Comparison of ENCODE assay signal across 25 mouse cellular contexts in genomic region chr3:65220287-65220686, GRCm38 (mm10).
DNase-seq lines count a peak whose midpoint lies in the region; TF ChIP-seq lines count a peak whose summit lies in the region.
"Had no signal": no experiment of that assay in that cellular context is flagged by ENCODE, and none has a peak within 500 bp of the region (broad histone marks: within the 10 kb centered on the region; RNA-seq: fewer than 3 reads in every experiment).

No protein-coding gene starts in this region.

- H3K27ac ChIP-seq in heart, adult 2 months, result no peak overlapping the region
- no peak overlapping the region for H3K27ac ChIP-seq in left cerebral cortex, adult 2 months
- H3K27ac ChIP-seq in CH12.LX (ENCODE audit: insufficient read depth, low read depth), result no peak overlapping the region
- H3K27ac ChIP-seq: embryonic facial prominence, embryonic 13.5 days; heart, embryonic 15.5 days; hindbrain, embryonic 15.5 days; limb, embryonic 12.5 days; midbrain, embryonic 12.5 days; stomach, embryonic 15.5 days had no signal

- TF ChIP-seq POLR2A in heart, adult 2 months (IDR thresholded peaks at IDR 0.05; ENCODE audit: insufficient read depth, low read depth, low read length), result no peak
- TF ChIP-seq POLR2A in CH12.LX (IDR thresholded peaks at IDR 0.05; ENCODE audit: low read depth, low read length), result no peak
- TF ChIP-seq POLR2A in brain, embryonic 14.5 days (IDR thresholded peaks at IDR 0.05; ENCODE audit: borderline replicate concordance, extremely low read depth, insufficient read depth, insufficient read length, poor library complexity, severe bottlenecking), result no peak

- intact Hi-C loops in heart, adult 2 months (cut with DNase I), result no loop called here
- intact Hi-C loops in left cerebral cortex, adult 2 months (cut with DNase I), result loop anchor here (5.0 kb wide), 1 partner anchor 108 kb away; no protein-coding TSS in a partner anchor

- in situ Hi-C loops in CH12.LX (cut with MboI; ENCODE audit: low pct_ligation_motif_present, low pct_unique_long_range_greater_than_20kb, low sequenced_read_pairs), result no loop called here

- H3K4me2 ChIP-seq in CH12.LX (ENCODE audit: insufficient read depth, low read depth, poor library complexity, severe bottlenecking), result no peak overlapping the region
- H3K4me2 ChIP-seq: embryonic facial prominence, embryonic 13.5 days; heart, embryonic 15.5 days; hindbrain, embryonic 15.5 days; limb, embryonic 12.5 days; liver, embryonic 11.5 days; midbrain, embryonic 12.5 days; stomach, embryonic 15.5 days had no signal

- TF ChIP-seq CTCF in heart, adult 2 months (IDR thresholded peaks at IDR 0.05), result peak; percentile 32
- TF ChIP-seq CTCF in left cerebral cortex, adult 2 months (IDR thresholded peaks at IDR 0.05), result peak; percentile 32
- TF ChIP-seq CTCF in CH12.LX (conservative IDR thresholded peaks at IDR 0.05 in 1 of 2, IDR thresholded peaks at IDR 0.05 in 1 of 2; ENCODE audit: low read depth in 2 of 2, low read length in 2 of 2), result peak in 1 of 2 experiments; percentile 38; a peak in 2 of 4 replicates
- peak; percentile 28; the same call in 1 of the 2 replicates for TF ChIP-seq CTCF in brain, embryonic 14.5 days (IDR thresholded peaks at IDR 0.05; ENCODE audit: borderline replicate concordance, extremely low read depth, insufficient read depth, insufficient read length)

- DNase-seq in heart, adult 2 months, result no peak
- DNase-seq in heart, adult 9 months (ENCODE audit: low spot score in 2 of 2), result no peak
- DNase-seq in left cerebral cortex, adult 2 months (ENCODE audit: extremely low spot score in 1 of 2, low spot score in 2 of 2), result no peak
- DNase-seq in left cerebral cortex, adult 9 months (ENCODE audit: low spot score in 2 of 2), result no peak
- no peak for DNase-seq in CH12.LX (ENCODE audit: extremely low read depth)
- DNase-seq in brain, embryonic 14.5 days (ENCODE audit: low read depth), result no peak
- no peak for DNase-seq in cerebellum, postnatal 14 days
- DNase-seq: adrenal gland, postnatal 36 days; cerebellum, adult 11 months; cerebellum, adult 9-11 months; gastrocnemius, postnatal 25 days; heart, adult 18-20 months; kidney, adult 2 months; kidney, postnatal 10 days; liver, postnatal 0 days; lung, postnatal 10 days; thymus, adult 2 months had no signal

- TF ChIP-seq EP300 in heart, adult 2 months (IDR thresholded peaks at IDR 0.05; ENCODE audit: insufficient read depth, low read depth, low read length), result no peak
- no peak for TF ChIP-seq EP300 in CH12.LX (IDR thresholded peaks at IDR 0.05; ENCODE audit: low read length)

- H3K79me2 ChIP-seq in heart, adult 2 months (replicated peaks; ENCODE audit: control insufficient read depth, insufficient read depth, low read length), result no peaks in the 10 kb centered on the region
- H3K79me2 ChIP-seq in CH12.LX (replicated peaks; ENCODE audit: control insufficient read depth, extremely low read depth, insufficient read depth, poor library complexity, severe bottlenecking), result no peaks in the 10 kb centered on the region

- no peaks in the 10 kb centered on the region for H3K36me3 ChIP-seq in heart, adult 2 months (ENCODE audit: control insufficient read depth, insufficient read depth, low read length)
- no peaks in the 10 kb centered on the region for H3K36me3 ChIP-seq in CH12.LX (replicated peaks in 1 of 2; ENCODE audit: control insufficient read depth in 1 of 2, insufficient read depth in 1 of 2, low read length in 1 of 2)
- H3K36me3 ChIP-seq: embryonic facial prominence, embryonic 13.5 days; heart, embryonic 15.5 days; hindbrain, embryonic 15.5 days; limb, embryonic 12.5 days; midbrain, embryonic 12.5 days; stomach, embryonic 15.5 days had no signal

- TF ChIP-seq RAD21 in CH12.LX (IDR thresholded peaks at IDR 0.05; ENCODE audit: low read depth, low read length), result peak; percentile 44

- dilution Hi-C loops in CH12.LX (cut with MboI; ENCODE audit: extremely low pct_ligation_motif_present, extremely low pct_unique_long_range_greater_than_20kb, low sequenced_read_pairs), result no loop called here

- no peaks in the 10 kb centered on the region for H3K4me1 ChIP-seq in heart, adult 2 months (ENCODE audit: control insufficient read depth, insufficient read depth, low read length)
- no peaks in the 10 kb centered on the region for H3K4me1 ChIP-seq in CH12.LX (ENCODE audit: control insufficient read depth in 1 of 2, insufficient read depth in 2 of 2)
- H3K4me1 ChIP-seq: embryonic facial prominence, embryonic 13.5 days; hindbrain, embryonic 15.5 days; limb, embryonic 12.5 days; stomach, embryonic 15.5 days had no signal

- H3K27me3 ChIP-seq in heart, adult 2 months (ENCODE audit: control insufficient read depth, insufficient read depth, low read length), result no peaks in the 10 kb centered on the region
- H3K27me3 ChIP-seq in CH12.LX (replicated peaks), result no peaks in the 10 kb centered on the region
- H3K27me3 ChIP-seq: embryonic facial prominence, embryonic 13.5 days; heart, embryonic 15.5 days; hindbrain, embryonic 15.5 days; limb, embryonic 12.5 days; midbrain, embryonic 12.5 days; stomach, embryonic 15.5 days had no signal

- H3K9ac ChIP-seq in heart, adult 2 months (ENCODE audit: low read depth, low read length), result no peak overlapping the region
- no peak overlapping the region for H3K9ac ChIP-seq in CH12.LX (ENCODE audit: insufficient read depth, low read depth)
- H3K9ac ChIP-seq: embryonic facial prominence, embryonic 13.5 days; heart, embryonic 15.5 days; hindbrain, embryonic 15.5 days; limb, embryonic 12.5 days; liver, postnatal 0 days; midbrain, embryonic 12.5 days; stomach, embryonic 15.5 days had no signal

- no peaks in the 10 kb centered on the region for H3K9me3 ChIP-seq in CH12.LX (replicated peaks; ENCODE audit: low read length)
- H3K9me3 ChIP-seq: embryonic facial prominence, embryonic 13.5 days; heart, embryonic 15.5 days; hindbrain, embryonic 15.5 days; limb, embryonic 12.5 days; midbrain, embryonic 12.5 days; stomach, embryonic 15.5 days had no signal

- H3K4me3 ChIP-seq in heart, adult 2 months, result no peak overlapping the region
- no peak overlapping the region for H3K4me3 ChIP-seq in left cerebral cortex, adult 2 months
- no peak overlapping the region for H3K4me3 ChIP-seq in CH12.LX (replicated peaks in 1 of 3; ENCODE audit: low read depth in 2 of 3, low read length in 2 of 3, poor library complexity in 1 of 3)
- H3K4me3 ChIP-seq: embryonic facial prominence, embryonic 13.5 days; erythroblast, embryonic 14.5 days; heart, embryonic 15.5 days; hindbrain, embryonic 15.5 days; limb, embryonic 12.5 days; midbrain, embryonic 12.5 days; stomach, embryonic 15.5 days had no signal

TF ChIP-seq in CH12.LX, 34 proteins besides CTCF, POLR2A, EP300 and RAD21:
- TF ChIP-seq USF2 (conservative IDR thresholded peaks at IDR 0.05; ENCODE audit: low read depth, low read length), result no peak
- TF ChIP-seq SMC3 (IDR thresholded peaks at IDR 0.05; ENCODE audit: low read depth, low read length), result 0 out of 2 replicates have a peak, but pooled peaks have one; percentile 7
